Mouse (Mus musculus) adrenal gland, postnatal 4 days (tissue): Measurements from ENCODE around the gene Ldlr. TPM values are rescaled to one million over a fixed set of nuclear protein-coding genes. Genes with fewer than 3 reads are reported as not detected.
"Not testable (repeated sequence)": the region's sequence is repeated elsewhere in the genome, so short reads cannot be mapped to it uniquely, and the experiment has no call there.

Source experiments
- DNase-seq, 2 experiments: peaks; one replicate each; pipeline ENCODE4 v3.0.0; 2021 to 2022; ENCODE audit warnings: low spot score in 2 of 2, mixed read lengths in 2 of 2
- long read RNA-seq, 2 experiments: library from polyadenylated mRNA; stranded (forward); transcript quantifications; one replicate each; pipeline ENCODE4 v2.0.0; 2021
- total RNA-seq, 2 experiments: library from RNA; stranded (reverse); gene quantifications; 2 replicates each; pipeline ENCODE4 v1.2.3; 2021

The Ldlr gene
- 10 to 100 TPM; 26.7 to 31.9 TPM for total RNA-seq
- long read RNA-seq, experiment 1, full-length matches to known transcripts = 2 of 4 reads
- long read RNA-seq, experiment 1, partial matches to known transcripts = 2 of 4 reads
- long read RNA-seq, experiment 1, other reads (novel, unspliced or antisense) = 0 of 4 reads
- long read RNA-seq, experiment 2, full-length matches to known transcripts = 8 of 13 reads
- long read RNA-seq, experiment 2, partial matches to known transcripts = 4 of 13 reads
- long read RNA-seq, experiment 2, other reads (novel, unspliced or antisense) = 1 of 13 reads

- peak; percentile 55 to 70 for DNase-seq
Measured at GRCm38 (mm10) chr9:21723377-21724146, at the start of gene Ldlr. Gene Ldlr, plus strand, starts transcription at chr9:21723483.

GRCm38 (mm10) chr9:21677706-21678105 is 45.6 kb upstream of the Ldlr start:
- no peak for DNase-seq

DNA sequence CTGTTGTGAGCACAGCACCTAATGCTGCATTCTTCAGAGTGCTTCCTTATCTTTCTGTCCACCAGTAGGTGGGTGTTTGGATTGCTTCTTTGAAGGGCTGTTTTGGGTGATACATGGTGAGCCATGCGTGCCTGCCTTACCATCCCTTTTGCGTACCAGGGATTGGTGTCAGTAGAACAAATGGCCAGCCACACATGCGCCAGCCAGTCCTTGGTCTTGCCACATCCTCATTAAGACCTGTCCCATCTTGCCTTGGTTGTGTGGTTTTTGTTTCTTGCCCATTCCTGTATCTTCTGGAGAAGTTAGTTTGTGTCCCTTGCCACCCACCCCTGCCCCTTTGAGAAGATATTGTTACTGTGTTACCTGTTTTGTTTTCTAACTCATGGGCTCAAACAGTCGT is 42.8 kb upstream of the Ldlr start:
- no peak for DNase-seq

GRCm38 (mm10) chr9:21682827-21683226 is 40.5 kb upstream of the Ldlr start:
- DNase-seq = no peak

DNA sequence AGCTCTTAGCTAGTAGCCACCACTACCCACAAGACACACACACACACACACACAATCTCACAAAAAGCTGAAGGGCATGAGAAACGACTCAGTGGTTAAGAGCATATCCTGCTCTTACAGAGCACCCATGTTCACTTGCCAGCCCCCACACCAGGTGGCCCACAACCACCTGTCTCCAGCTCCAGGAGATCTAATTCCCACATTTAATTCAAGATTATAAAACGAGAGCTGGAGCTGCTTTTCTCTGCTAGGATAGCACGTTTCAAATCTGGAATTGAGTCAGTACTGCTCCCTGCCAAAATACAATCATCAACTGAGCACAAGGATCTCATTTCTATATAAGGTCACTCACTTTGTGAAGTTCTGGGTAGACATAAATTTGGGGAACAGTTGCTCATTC is 39.4 kb upstream of the Ldlr start:
- no peak for DNase-seq

GRCm38 (mm10) chr9:21688554-21688953 is 34.7 kb upstream of the Ldlr start:
- no peak for DNase-seq

DNA sequence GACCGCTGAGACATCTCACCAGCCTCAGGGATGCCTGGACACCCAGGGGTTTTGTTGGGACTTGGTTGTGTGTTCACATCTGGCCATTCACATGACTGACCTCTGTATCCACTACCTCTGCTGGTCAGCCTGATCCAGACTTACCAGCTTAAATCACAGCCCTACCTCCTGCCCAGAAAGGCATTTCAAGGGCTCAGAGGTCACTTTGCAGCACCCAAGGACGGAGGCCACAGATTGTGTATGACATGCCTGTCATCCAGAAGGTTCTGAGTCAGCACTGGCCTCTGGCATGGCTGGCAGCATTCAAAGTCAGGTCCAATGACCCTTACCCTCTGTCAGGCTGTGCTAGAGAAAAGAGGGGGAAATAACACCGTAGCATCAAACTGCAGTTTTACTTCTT is 33.3 kb upstream of the Ldlr start:
- no peak for DNase-seq

DNA sequence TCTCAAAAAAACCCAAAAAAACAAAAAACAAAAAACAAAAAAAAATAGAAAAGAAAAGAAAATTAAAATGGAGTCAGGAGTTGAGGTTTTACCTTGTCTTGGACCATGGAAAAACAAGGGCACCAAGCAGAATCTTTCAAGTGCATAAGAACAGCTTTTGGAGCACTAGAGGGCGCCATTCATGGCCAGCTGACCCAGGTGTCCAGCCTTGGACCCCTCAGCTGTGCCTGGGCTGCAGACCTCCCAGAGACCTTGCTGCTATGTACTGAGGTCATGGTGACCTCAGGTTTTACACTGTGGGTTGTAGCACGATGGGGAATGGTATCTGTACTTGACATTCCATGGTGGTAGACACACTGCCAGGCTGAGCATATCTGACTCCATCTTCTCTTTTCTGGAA is 31.4 kb upstream of the Ldlr start:
- DNase-seq = no peak

GRCm38 (mm10) chr9:21692491-21692890 is 30.8 kb upstream of the Ldlr start:
- DNase-seq = no peak

- DNase-seq = no peak
Measured at GRCm38 (mm10) chr9:21694071-21694470, 29.2 kb upstream of the Ldlr start.

- DNase-seq = no peak
Measured at GRCm38 (mm10) chr9:21695229-21695792, 28.0 kb upstream of the Ldlr start.

DNA sequence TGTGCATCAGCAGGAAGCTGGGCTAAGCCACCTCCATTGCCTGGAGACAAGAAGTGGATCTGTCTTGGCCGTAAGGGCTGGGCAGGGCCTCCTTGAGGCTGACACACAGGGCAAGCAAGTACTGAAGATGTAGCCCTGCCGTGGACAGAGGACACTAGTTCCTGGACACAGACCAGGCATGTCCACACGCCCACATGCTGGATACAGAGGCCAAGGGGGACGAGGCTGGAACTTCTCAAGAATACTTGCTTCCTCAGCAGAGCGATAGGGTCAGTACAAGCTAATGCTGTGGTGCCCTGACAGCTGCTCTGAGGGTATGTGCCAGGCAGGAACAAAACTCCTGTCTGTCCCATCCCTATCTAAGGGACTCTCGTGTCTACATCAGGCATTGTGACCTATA is 26.2 kb upstream of the Ldlr start:
- DNase-seq = no peak

GRCm38 (mm10) chr9:21699280-21699679 is 24.0 kb upstream of the Ldlr start:
- not testable (repeated sequence) for DNase-seq

DNA sequence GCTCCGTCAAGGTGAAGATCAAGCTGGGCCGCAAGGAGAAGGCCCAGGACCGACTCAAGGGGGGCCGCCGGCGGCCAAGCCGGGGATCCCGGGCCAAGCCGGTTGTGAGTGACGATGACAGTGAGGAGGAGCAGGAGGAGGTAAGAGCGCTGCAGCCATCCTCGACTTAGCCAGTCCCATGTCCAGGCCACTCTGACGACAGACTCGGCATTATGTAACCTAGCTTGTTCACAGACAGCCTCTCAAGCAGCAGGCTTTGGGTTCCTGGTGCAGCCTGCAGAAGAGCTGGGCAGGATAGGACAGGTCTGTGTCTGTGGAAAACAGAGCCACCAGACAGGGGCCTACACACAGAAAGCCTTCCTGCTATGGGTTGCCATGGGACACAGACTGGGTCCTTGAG is 22.2 kb upstream of the Ldlr start:
- DNase-seq = no peak

DNA sequence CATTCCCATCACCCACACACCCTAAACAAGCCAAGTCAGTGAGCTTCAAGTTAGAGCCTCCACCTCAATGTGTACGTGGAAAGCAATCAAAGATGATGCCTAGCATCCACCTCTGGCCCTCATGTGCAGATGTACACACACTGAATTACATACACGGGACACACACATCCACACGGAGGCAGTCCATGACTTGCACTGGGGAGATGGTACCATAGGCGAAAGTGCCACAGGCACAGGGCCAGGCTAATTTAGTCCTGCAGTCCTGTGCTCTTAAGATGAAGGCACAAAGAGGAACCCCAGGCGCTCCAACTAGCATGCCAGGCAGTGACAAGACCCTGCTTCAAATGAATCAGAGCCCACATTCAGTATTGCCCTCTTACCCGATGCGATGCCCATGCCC is 19.8 kb upstream of the Ldlr start:
- DNase-seq = no peak

GRCm38 (mm10) chr9:21706085-21706484 is 17.2 kb upstream of the Ldlr start:
- DNase-seq = no peak

GRCm38 (mm10) chr9:21706586-21707265 is 16.6 kb upstream of the Ldlr start:
- no peak for DNase-seq

- DNase-seq = no peak
Measured at GRCm38 (mm10) chr9:21709340-21709739, 13.9 kb upstream of the Ldlr start.

DNA sequence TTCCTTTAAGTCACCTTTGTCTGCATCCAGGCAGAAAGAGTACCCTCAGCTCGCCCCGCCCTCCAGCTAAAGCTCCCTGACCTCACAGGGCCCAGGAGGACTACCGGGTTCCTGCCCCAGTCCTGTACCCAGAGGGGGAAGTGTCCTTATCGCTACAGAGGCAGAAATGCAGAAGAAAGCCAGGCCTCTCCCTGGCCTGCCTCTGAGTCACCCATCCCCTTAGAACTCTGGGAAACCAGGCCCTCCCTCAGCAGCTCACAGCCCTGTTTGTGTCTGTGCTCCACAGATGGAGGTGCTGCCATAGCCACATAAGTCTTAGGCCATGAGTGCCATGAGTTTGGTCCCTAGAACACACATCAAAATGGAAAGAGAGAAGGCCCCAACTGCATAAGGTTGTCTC is 8.0 kb upstream of the Ldlr start:
- DNase-seq = no peak

GRCm38 (mm10) chr9:21717015-21717414 is 6.3 kb upstream of the Ldlr start:
- no peak for DNase-seq

DNA sequence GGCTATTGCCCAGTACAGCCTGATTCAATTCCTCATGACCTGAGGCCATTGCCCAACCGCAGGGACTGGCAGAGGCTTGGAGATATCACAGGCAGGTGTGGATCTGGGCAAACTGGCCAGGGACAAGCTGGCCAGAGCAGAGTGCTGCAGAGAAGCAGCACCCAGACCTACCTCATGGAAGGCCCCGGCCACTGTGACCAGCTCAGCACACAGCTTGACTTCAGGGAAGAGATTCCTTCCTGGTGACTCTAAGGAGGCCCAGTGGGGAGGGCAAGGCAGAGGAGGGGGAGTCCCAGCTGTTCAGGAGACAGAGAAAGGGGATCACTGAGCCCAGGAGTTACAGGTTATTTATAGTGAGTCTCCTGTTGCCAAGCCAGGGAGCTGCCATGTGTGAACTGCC is 2.2 kb upstream of the Ldlr start:
- DNase-seq = no peak

GRCm38 (mm10) chr9:21724147-21724536 is 859 bp downstream of the Ldlr start:
- peak; percentile 71 to 86 for DNase-seq
